Mouse (Mus musculus) olfactory bulb, adult 2 months (tissue): Measurements from ENCODE around the gene Cirbp. TPM values are rescaled to one million over a fixed set of nuclear protein-coding genes. Genes with fewer than 3 reads are reported as not detected.

Source experiments
- H3K27ac ChIP-seq: fragments of 200-500 bp; 2 replicates; pipeline ENCODE4 v1.5.1; 2012; ENCODE audit warnings: low read depth, low read length; ENCODE audit not compliant: insufficient read depth
- H3K4me1 ChIP-seq: fragments of 200-500 bp; 2 replicates; pipeline ENCODE4 v1.6.1; 2012; ENCODE audit warnings: low read length; ENCODE audit not compliant: control insufficient read depth, insufficient read depth
- H3K4me3 ChIP-seq: fragments of 200-500 bp; 2 replicates; pipeline ENCODE4 v1.5.1; 2012; ENCODE audit warnings: mild to moderate bottlenecking, low read depth, low read length, moderate library complexity; ENCODE audit not compliant: insufficient read depth
- CTCF ChIP-seq: fragments of 200-500 bp; IDR thresholded peaks from 2 replicates; pipeline ENCODE4 v1.5.1; 2012; ENCODE audit warnings: low read depth, mild to moderate bottlenecking, low read length, moderate library complexity; ENCODE audit not compliant: insufficient read depth
- POLR2A ChIP-seq: fragments of 200-500 bp; IDR thresholded peaks from 2 replicates; pipeline ENCODE4 v1.6.1; 2012; ENCODE audit warnings: mild to moderate bottlenecking, low read depth, low read length, moderate library complexity; ENCODE audit not compliant: insufficient read depth
- WGBS: fragments of 180-500 bp; shearing (Covaris S2); methylation state at CpG from one replicate; pipeline ENCODE4 v1.1.7; 2018; 5-methylcytosine and 5-hydroxymethylcytosine counted together
- polyA plus RNA-seq: library from polyadenylated mRNA; stranded (reverse); fragments of >200 nt; gene quantifications from 2 replicates; pipeline ENCODE4 v1.2.4, GENCODE M21; 2012; ENCODE audit warnings: low replicate concordance; ENCODE audit not compliant: missing spikeins, insufficient read depth, insufficient read length

The Cirbp gene
- polyA plus RNA-seq, 1 experiment: not detected

DNA sequence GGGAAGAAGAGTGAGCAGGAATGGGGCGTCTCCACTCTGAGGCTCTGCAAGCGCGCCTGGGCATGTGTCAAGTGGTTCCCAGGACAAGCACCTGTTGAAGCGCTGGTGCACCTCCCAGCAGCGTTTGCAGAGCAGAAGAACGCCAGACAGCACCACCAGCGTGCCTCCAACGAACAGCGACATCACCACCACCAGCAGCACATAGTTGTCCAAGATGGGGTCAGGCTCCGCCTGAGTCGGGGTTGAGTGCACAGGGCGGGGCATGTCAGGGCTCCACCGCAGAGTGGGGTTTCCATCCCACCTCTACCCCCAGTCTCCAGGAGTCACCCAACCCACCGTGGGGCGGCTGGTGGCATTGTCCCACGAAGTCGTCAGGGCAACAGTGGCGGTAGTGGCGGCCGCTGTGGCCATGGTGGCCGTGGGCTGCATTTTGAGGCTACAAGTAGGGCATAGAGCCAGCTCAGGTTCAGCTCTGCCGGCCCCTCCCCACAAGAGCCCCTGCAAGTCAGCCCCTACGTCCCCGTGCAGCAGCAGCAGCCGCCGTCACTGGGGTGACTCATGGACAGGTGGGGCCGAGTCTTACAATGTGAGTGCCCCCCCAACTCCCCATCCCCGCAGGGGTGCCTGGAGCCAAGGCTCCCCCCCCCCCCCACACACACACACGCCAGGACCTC lies 28.7 kb upstream of the Cirbp start:
- no peak for TF ChIP-seq CTCF
- TF ChIP-seq POLR2A: no peak
- peak overlapping the region; percentile 99 for H3K27ac ChIP-seq
- peak overlapping the region; percentile 58 for H3K4me3 ChIP-seq
- 7% methylated on average over 29 of the region's 29 CpGs for WGBS
- H3K4me1 ChIP-seq: peaks cover 46% of the 10 kb centered on the region

DNA sequence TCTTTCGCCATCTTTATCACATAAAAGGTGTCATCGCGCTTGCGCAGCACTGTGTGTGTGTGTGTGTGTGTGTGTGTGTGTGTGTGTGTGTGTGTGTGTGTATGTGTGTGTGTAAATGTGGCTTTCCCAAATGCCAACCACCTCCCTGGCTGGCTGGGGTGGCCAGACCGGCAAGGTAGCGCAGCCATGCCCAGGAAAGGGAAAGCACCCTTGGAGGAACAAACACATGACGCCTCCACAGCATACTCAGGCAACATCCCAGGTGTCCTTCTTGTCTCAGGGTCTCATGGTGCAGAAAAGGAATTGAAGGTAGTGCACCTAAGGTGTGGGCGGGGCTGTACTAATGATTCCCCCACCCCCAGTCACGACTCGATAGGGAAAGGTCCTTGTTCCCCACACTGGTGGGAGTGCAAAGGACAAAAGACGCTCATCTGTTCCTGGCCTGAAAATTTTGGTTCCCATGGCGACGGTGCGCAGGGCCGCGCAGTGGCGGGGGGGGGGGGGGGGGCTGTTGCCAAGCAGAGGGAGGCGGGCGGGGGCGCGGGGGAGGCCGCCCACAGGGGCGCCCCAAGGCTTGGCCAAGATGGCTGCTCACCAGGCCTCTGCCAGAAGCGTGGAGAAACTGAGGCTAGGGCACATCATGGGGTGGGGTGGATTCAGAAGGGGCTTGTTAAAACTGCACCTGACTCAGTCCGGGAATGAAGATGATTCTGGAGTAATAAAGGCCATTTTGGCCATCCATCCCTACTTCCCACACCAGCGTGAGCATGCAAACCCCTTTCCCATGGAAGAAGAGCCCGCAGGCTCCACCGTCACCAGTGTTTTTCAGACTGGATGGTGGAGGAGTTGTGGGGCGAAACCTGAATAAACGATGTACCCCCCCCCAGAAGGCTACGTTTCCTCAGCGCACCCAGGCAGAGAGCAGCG lies 27.9 kb upstream of the Cirbp start:
- peaks cover 39% of the 10 kb centered on the region for H3K4me1 ChIP-seq
- peak overlapping the region; percentile 99 for H3K27ac ChIP-seq
- TF ChIP-seq POLR2A (no peak; the same call in 1 of the 2 replicates), CTCF (no peak)
- peak overlapping the region; percentile 89 for H3K4me3 ChIP-seq
- WGBS: 3% methylated on average over 33 of the region's 33 CpGs

GRCm38 (mm10) chr10:80138553-80139438 lies 27.0 kb upstream of the Cirbp start, which contains the start of gene Atp5d:
Gene Atp5d (plus strand): TSS chr10:80138632.
- under 1% methylated on average over 86 of the region's 94 CpGs for WGBS

DNA sequence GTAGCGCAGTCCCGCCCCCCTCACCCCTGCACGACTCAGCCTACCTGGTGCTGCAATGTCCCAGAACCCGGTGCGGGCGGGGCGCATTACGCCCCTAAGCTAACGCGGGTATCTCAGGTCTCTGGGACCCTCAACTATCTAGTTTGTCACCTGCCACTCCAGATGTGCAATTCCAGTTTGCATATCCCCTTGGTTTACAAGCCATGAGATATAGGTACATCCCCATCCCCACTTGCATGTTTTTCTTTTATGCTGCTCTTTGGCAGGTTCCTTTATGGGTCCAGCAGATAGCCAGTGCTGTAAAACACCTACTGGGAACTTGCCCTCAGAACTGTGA lies 26.4 kb upstream of the Cirbp start:
- H3K27ac ChIP-seq: peak overlapping the region; percentile 0; the same call in 1 of the 2 replicates
- no peak for TF ChIP-seq POLR2A
- no peak for TF ChIP-seq CTCF
- WGBS: 2% methylated on average over 10 of the region's 10 CpGs
- H3K4me1 ChIP-seq: peaks cover 42% of the 10 kb centered on the region
- peak overlapping the region; percentile 89 for H3K4me3 ChIP-seq

More at GRCm38 (mm10) chr10:80138553-80139438, 27.0 kb upstream of the Cirbp start, which contains the start of gene Atp5d:
- Histone ChIP-seq H3K4me3 (peak within 1 kb of the TSS; percentile 89), H3K4me1 (peaks cover 36% of the 10 kb centered on the region), H3K27ac (peak within 1 kb of the TSS; percentile 99)
- TF ChIP-seq CTCF (no peak), POLR2A (peak; percentile 87)

GRCm38 (mm10) chr10:80139975-80140665 lies 25.7 kb upstream of the Cirbp start:
- 77% methylated on average over 11 of the region's 11 CpGs for WGBS
- H3K27ac ChIP-seq: no peak overlapping the region
- peaks cover 43% of the 10 kb centered on the region for H3K4me1 ChIP-seq
- H3K4me3 ChIP-seq: no peak overlapping the region
- TF ChIP-seq POLR2A (no peak), CTCF (no peak)

- H3K4me1 ChIP-seq: peaks cover 48% of the 10 kb centered on the region
Observed at GRCm38 (mm10) chr10:80140666-80141035, 25.1 kb upstream of the Cirbp start, which contains the start of gene Cbarp. Gene Cbarp (minus strand): TSS chr10:80140835.

GRCm38 (mm10) chr10:80141243-80141642 lies 24.5 kb upstream of the Cirbp start:
- H3K4me3 ChIP-seq: peak overlapping the region; percentile 38
- TF ChIP-seq POLR2A (peak; percentile 38; the same call in 1 of the 2 replicates), CTCF (peak; percentile 56; the same call in 1 of the 2 replicates)
- peak overlapping the region; percentile 99 for H3K27ac ChIP-seq
- WGBS: under 1% methylated on average over 29 of the region's 29 CpGs
- H3K4me1 ChIP-seq: peaks cover 53% of the 10 kb centered on the region

More at GRCm38 (mm10) chr10:80140666-80141035, 25.1 kb upstream of the Cirbp start, which contains the start of gene Cbarp:
- H3K27ac ChIP-seq: peak within 1 kb of the TSS; percentile 99
- peak within 1 kb of the TSS; percentile 38 for H3K4me3 ChIP-seq
- 80% methylated on average over 10 of the region's 10 CpGs for WGBS
- TF ChIP-seq POLR2A (no peak), CTCF (no peak)
